In genomic region chr13:24251236-24251635, GRCm38 (mm10) we compare ENCODE assay signal across 15 mouse cellular contexts.
"Had no signal": no experiment of that assay in that cellular context is flagged by ENCODE, and none has a peak within 500 bp of the region (broad histone marks: within the 10 kb centered on the region; RNA-seq: fewer than 3 reads in every experiment).

No protein-coding gene starts in this region.

- DNase-seq: gastrocnemius, adult 2 months; gastrocnemius, postnatal 10 days; gastrocnemius, postnatal 25 days; heart, adult 2 months; heart, postnatal 14 days; heart, postnatal 4 days; kidney, adult 2 months; kidney, adult 9 months; kidney, postnatal 14 days; kidney, postnatal 36 days; layer of hippocampus, adult 9-11 months; layer of hippocampus, postnatal 36 days; liver; liver, embryonic 13.5 days; liver, postnatal 0 days had no signal
